Mouse (Mus musculus) fat pad, adult 2 months (tissue): ENCODE measurements at regions not wholly inside any gene's neighbourhood (a gene's known extent, or its start where the extent isn't known, plus 50 kb on each side); places are given as distances from the start of the nearest gene placed in this dataset.

Source experiments
- DNase-seq: peaks from one replicate; pipeline ENCODE4 v3.0.0-alpha.2; 2011; ENCODE audit warnings: low read depth, low spot score; ENCODE audit errors: extremely low read depth

DNA sequence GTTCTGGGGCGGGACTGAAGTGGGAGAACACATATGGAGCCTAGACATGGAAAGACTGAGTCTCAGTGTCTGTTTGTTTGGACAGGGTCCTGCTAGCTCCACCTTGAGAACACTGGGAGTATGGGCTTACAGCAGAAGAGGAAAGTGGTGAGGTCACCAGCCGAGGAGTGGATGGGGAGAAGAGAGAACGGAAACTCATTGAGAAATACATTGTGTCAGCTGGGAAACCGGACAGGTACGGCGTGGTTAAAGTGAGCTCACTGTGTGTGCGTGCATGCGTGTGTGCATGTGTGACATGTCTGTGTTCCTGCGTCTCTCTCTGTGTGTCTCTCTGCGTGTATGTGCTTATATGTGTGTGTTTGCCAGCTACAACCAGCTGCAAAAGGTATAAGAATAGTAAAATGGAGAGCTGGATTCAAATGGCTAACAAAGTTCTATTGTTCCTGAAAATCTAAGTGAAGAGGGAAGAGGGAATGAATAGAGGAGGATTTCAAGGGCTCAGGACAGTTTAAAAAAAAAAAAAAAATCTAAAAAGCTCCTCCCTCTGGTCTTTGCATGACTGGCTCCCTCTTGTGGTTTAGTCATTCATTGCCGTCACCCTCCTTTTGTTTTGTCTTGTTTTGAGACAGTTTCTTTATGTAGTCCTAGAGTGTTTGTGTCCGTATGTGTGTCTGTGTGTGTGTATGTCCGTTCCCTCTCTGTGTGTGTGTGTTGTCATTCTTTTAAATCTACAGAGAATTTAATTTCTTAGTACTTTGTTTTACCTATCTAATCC is 52.0 kb upstream of the Ak4 start:
- DNase-seq: no peak

DNA sequence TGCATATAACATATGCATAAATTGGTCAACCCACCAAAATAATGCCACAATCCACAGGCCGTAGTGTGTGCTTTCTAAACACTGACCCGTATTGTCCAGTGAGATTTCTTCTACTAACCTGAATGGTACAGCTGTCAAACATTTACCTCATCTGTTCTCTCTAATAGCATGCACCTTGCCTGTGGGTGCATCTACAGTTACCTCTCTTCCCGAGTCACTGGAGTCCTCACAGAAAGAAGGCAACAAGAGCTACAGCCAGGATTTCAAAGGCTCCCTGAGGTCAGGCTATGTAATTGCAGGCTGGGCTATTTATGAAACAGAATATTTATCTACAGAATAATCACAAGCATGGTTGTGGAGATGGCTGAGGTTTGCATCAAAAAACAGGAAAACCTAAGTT is 53.8 kb upstream of the Ak4 start:
- no peak for DNase-seq

DNA sequence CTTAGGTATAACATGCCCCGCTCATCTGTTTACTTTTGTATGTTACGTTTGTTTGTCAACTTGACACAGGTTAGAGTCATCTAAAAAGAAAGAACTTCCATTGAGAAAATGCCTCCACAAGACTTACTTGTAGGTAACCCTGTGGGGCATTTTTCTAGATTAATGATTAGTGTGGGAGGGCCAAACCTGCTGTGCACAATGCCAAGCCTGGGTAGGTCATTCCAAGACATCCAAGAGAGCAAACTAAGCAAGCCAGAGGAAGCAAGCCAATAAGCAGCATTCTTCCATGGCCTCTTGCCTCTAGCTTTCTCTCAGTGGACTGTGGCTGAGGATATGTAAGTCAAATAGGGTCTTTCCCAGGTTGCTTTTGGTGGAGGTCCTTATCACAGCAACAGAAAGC is 54.4 kb upstream of the Ak4 start:
- peak; percentile 49 for DNase-seq

DNA sequence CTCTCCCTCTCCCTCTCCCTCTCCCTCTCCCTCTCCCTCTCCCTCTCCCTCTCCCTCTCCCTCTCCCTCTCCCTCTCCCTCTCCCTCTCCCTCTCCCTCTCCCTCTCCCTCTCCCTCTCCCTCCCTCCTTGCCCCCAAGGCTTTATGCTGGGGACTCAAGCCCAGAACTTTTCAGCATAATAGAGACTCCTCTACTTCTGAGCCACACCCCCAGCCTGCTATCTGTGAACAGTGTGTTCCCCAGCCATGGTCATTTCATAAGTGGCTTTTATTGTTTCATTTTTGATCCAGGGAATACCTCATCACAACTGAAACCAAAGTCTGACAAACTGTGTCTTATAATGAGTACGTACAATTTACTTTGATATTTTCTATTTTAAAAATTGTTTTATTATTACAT is 55.8 kb upstream of the Ak4 start:
- peak; percentile 43 for DNase-seq

DNA sequence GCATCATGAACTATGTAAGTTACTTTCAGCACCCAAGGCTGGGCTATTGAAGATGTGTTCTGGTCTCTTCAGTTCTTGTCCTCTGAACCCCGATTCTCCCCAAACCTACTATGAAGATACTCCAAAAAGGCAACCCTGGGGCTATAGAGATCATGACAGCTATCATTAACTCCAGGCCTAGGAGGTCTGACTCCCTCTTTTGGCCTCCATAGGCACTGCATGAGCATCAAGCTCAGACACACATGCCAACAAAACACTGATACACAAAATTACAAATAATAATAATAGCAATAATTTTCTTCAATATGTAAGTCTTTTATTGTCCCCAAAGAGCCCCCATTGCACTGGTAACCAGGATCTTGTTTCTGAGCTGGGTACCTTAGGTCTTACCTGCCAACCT is 57.3 kb upstream of the Ak4 start:
- no peak for DNase-seq

DNA sequence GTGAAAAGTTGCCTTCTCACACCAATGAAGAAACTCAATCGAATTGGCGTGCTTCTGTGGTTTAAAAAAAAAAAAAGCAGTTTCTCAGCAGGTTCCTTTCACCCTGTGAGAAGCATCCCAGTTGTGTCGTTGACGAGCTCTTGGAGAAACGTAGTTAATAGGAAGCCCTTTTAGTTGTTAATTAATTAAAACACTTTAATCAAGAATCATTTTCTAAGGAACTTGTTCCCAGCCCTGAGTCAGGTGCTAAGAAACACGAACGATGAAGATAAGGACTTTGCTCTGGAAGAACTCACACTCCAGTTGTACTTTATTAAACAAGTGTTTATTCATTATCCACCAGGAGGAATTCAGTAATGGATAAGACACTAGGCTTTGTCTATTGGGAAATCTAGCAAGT is 58.8 kb upstream of the Ak4 start:
- no peak for DNase-seq

DNA sequence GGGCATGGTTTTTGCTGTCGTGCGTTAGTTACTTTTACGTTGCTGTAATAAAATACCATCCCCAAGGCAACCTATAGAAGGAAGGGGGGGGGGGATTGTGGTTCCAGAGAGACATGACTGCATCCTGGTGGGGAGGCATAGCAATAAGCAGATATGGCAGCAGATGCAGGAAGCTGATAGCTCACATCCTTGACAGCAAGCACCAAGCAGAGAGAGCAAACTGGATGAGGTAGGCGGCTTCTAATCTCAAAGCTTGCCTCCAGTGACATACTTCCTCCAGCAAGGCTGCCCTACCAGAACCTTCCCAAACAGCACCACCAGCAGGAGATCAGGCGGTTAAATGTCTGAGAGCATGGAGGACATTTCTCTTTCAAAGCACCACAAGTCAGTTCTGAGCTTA is 60.0 kb upstream of the Ak4 start:
- no peak for DNase-seq

DNA sequence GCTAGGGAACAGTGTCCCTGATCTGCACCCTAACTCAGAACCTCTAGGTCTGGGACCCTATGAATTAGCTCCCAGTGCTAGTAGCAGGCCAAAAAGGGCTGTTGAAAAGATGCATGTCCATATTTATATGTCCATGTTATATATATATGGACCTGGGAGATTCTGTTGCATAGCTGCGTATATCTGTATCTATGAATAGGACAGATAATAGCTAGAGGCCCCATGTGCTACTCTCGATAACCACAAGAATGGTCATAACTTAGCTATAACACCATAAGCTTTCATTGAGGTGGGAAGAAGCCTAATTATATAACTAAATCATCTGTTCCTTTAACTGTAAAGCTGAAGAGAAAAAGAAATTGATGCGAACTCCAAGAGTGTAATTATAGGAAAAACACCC is 60.6 kb upstream of the Ak4 start:
- no peak for DNase-seq

DNA sequence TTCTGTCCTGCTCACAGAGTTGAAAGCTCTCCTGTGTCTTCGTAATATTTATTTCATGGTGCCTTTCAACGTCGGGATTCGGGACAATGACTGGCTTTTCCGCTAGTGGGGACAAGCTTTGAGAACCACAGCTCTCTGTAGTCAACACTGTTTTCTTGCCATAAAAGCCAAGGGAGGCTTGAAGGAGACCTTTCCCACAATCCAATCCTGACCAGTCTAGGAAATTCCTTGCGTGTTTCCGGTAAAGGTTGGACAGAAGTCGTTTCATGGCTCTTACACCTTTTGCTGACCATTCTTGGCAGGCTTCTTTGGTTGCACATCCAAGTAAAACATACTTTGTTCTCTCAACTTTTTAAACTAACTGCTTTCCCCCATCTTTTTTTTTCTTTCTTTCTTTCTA is 61.2 kb upstream of the Ak4 start:
- no peak for DNase-seq

DNA sequence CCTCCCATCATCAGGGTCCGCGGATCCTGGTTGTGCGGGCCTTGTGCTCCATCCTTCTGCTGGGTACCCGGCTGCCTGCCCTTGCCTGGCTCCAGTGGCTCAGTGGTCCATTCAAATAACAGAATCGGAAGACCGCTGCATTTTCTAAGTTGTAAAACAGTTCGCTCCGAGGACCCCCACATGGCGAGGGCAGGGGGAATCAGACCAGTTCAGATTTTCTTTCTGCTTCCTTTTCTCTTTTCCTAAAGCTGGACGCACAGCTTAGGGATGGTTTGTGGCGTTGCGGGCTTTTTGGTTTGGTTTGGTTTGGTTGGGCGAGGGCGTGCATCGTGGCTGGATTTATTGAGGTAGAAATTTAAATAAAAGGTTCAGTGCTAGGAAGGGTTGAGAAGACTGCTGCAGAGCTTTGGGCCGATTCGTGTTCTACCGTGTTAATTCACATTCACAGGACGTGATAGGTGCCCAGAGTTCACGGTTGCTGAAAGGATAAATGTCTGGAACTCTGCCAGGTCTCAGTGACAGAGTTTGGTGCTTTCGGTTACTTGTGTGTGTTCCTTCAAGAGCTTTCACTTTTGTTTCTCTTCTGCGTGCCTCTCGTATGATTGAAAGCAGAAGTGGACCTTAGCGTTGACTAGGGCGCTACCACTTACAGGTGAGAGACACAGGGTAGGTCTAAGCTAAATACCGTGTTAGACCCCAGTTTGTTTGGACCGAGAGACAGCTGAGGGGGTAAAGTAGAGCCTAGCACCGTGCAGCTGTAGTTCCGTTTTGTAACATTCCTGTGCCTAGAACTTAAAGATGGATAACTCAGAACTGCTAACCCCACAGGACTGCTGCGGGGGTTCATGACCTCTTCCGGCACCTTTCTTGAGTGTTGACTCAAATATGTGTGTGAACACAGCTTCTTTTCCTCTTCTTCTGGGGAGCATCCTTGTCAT is 61.9 kb upstream of the Ak4 start:
- DNase-seq: no peak

DNA sequence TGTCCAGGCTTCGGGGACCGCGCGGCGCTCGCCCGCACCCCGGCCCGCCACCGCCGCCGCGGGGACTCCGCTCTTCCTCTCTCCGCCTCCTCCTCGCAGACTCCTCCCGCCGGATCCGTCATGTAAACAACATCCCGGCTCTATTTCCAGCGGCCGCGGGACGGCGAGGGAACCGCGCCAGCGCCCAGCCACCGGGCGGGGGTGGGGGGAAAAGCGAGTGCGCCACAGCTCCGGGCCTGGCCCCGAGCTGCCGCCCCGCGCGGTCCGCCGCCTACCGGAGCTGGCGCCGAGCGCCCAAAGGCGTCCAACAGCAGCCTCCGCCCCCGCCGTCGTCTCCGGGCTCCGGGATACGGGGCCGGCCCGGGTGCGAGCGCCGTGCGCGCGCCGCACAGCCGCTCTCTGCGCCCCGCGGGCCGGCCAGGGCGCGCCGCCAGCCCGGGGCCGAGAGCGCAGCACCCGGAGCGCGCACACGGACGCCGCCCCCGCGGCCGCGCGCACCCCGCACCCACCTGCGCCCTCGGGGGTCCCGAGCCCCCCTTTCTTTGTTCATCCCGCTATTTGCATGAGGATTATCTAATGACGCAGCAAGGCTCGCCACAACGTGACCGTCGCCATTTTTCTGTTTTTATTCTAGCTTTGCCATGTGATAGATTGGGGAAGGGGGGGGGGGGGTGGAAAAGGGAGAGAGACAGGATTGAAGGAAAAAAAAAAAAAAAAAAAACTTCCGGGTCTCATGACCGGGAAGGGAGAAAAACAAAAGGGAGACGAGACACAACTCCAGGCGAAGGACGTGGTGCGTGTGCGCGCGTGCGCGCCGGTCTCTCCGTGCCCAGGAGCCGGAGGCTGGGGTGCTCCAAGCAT is 62.8 kb upstream of the Ak4 start:
- DNase-seq: no peak

DNA sequence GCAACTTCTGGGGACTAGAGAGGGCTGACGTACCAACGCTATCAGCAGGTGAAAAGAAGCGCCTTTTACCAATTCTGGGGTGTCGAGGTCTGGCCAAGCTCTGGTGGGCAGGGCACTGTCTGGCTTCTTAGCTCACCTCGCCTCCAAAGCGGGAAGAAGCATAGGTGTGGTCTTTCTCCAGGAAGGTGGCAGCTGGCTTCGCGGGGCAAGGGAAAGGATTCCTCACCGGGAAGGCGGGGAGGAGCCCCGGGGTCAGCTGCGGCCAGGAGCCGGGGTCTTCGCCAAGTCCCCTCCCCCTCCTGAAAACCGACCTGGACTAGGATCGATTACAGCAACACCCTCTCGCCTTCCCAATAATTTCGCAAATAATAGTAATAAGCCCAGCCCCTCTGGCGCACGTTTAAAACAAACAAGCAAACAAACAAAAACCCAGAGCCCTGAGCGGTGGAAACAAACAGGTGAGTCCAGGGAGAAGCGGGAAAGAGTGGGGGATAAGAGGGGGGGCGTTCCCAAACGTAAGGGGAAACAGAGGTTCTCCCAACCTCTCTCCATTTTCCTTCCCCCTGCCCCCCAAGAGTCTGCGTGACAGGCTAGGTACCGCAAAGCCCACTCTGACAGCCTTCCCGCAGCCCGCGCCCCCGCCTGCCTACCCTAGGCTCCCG is 63.5 kb upstream of the Ak4 start:
- no peak for DNase-seq

DNA sequence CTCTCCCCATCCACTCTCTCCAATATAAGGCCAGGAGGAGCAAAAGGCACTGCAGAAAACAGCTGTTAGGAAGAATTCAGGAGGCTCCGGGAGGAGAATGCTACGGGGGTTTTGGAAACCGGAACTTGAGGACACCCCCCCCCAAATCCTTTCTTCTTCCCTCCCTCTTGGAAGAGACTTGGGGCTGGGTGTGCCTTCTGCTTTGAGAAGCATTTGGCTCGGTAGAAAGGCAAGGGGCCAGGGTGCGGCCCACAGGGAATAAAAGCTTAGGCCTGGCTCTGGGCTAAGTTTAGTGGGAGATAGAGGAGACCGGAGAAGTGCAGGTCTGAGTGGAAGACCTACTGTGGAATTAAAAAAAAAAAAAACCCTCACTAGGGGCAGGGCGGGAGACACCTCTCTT is 64.1 kb upstream of the Ak4 start:
- no peak for DNase-seq

DNA sequence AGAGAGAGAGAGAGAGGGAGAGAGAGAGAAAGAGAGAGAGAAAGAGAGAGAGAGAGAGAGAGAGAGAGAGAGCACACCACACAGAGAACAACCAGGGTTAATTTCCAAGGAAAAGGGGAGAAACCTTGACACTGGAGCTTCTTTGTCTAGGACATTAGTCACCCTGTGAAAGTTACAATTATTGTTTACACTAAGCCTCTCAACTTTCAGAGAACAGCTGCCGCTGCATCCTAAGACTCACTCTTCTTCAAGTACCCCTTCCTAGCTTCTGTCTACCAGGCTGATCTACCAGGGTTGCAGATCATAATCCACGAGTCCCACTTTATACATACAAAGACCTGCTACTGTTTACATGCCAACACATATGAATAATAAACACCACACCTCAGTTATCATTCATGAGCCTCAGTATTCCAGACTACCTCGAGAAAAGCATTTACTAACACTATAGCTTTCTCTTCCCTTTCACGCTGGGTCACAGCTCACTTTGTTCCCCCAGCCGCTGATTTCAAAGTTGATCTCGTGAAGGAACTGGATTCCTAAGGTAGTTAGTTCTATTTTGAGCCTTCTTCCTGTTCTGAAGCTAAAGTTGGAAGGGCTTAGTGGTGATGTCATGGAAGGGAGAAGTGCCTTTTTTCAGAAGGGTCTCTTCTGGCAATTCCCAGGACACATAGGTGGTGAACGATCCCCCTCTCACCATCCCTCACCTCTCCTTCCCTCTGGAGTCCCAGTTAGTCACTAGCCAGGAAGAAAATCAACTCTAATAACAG is 64.8 kb upstream of the Ak4 start:
- no peak for DNase-seq

DNA sequence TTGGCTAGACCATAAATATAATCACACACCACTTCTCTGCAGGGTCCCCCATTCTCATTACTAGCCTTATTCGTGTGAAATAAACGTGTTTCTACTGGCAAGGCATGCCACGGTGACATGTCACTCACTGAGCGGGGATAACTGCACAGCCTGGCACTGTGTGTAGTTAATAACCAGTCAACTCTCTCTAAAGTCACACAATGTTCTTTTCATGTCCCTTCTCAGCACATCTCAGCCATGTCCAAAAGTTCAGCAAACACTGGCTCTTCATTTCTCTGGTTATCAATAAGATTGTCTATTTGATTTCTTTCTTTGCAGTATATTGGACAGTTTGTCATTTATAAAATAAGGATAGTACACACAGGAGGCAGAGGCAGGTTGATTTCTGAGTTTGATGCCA is 66.9 kb upstream of the Ak4 start:
- DNase-seq: no peak

DNA sequence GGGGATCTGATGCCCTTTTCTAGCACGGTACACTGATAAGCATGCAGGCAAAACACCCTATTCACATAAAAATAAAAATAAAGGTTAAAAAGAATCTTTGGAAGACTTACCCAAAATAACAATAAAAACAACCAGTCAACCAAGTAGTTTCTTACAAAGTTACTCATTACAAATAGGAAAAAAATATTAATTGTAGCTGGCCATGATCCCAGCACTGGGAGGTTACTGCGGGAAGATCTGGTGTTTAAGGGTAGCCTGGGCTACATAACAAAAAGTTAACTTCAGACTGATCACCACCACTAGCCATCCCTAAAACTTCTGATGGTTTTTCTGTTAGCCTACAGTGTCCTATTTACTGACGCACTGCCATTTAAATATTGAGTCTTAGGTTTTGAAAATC is 67.4 kb upstream of the Ak4 start:
- DNase-seq: no peak

DNA sequence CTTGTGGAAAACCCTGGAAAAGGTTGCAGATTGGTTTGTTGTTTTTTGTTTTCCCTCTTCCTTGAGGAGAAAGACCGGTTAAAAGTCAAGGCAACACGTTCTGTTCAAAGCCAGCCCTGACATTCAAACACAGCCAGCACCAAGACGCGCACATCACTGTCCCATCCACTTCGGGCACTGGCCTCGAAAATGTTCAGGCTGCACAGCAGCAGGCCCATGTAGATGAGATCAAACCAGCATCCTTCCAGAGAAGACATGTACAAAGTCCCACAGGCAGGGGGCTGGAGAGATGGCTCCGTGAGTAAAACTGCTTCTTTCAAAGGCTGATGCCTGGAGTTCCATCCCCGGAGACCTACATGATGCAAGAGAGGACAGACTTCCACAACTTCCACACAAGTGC is 68.4 kb upstream of the Ak4 start:
- no peak for DNase-seq

DNA sequence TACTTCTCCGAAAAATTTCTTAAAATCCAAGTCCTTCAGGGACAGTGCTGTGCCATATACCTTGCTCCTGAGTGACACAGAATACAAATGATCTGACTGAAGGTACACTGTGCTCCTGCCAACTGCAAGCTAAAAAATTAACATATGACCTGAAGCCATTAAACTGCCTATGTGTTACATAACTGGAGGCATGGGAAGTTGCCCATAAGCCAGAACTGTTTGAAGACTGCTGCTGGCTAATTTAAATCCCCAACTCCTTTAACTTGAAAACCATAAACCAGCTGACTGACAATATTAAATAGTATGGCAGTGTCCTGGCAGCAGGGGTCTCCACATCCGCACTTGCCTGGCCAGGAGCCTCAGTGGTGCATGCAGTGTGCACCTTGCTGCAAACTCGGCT is 68.9 kb upstream of the Ak4 start:
- peak; percentile 46 for DNase-seq

DNA sequence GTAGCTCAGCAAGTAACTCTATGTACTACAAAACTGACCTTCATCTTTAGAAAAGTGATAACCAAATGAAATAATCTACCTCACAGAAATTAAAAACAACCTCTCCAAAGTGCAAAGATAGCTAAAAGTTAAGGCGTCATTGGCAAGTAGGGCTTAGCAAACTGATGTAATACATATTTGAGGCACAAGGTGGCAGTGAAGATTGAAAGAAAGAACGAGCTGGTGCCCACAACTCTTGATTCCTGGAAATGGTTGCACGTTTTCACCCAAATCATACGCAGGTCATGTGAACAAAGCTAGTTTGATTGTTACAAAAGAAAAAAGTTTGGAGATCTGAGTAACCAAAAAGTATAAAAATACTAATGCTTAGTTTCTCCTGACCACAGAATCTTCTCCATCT is 69.7 kb upstream of the Ak4 start:
- no peak for DNase-seq

DNA sequence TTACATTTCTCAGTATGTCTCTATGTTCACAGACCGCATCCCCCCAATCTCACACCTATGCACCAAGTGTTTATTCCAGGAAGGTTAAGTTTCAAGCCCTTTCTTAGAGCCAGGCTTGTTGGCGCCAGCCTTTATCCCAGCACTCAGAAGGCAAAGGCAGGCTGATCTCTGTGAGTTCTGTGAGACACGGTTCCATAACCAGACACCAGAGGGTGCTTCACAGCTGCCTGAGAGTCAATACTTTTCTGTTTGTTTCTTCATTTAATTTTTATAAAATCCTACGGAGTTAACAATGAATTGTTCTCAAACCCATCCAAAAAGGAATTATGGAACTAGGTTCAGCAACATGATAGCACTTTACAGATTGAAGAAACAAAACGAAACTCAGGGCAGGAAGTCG is 71.8 kb upstream of the Ak4 start:
- DNase-seq: no peak
